In genomic region chr12:55389132-55390081, GRCm38 (mm10) we compare ENCODE assay signal across 9 mouse cellular contexts. TPM values are rescaled to one million over a fixed set of nuclear protein-coding genes. Genes with fewer than 3 reads are reported as not detected.
DNase-seq lines count a peak whose midpoint lies in the region; ATAC-seq and TF ChIP-seq lines count a peak whose summit lies in the region.
"Had no signal": no experiment of that assay in that cellular context is flagged by ENCODE, and none has a peak within 500 bp of the region (broad histone marks: within the 10 kb centered on the region; RNA-seq: fewer than 3 reads in every experiment).

No protein-coding gene starts in this region.

- ATAC-seq in kidney, embryonic 16.5 days (ENCODE audit: low FRiP score, low TSS enrichment) = no peak
- peak; percentile 43; the same call in 1 of the 2 replicates for ATAC-seq in G1E (ENCODE audit: extremely low read depth, insufficient number of reproducible peaks, low FRiP score, poor library complexity, severe bottlenecking)

- H3K27me3 ChIP-seq in kidney, adult 2 months (replicated peaks; ENCODE audit: control insufficient read depth, insufficient read depth, low read length) = no peaks in the 10 kb centered on the region
- no peaks in the 10 kb centered on the region for H3K27me3 ChIP-seq in kidney, embryonic 16.5 days (ENCODE audit: insufficient read depth, low read length)
- no peaks in the 10 kb centered on the region for H3K27me3 ChIP-seq in G1E (ENCODE audit: insufficient read depth, low read length)

- H3K36me3 ChIP-seq in kidney, adult 2 months (ENCODE audit: control insufficient read depth, insufficient read depth, low read length) = no peaks in the 10 kb centered on the region
- H3K36me3 ChIP-seq in kidney, embryonic 16.5 days (ENCODE audit: insufficient read depth, low read length) = no peaks in the 10 kb centered on the region
- H3K36me3 ChIP-seq in G1E (replicated peaks) = peaks cover 12% of the 10 kb centered on the region
- H3K36me3 ChIP-seq: liver, embryonic 13.5 days had no signal

- peak overlapping the region; percentile 6; the same call in 1 of the 2 replicates for H3K4me3 ChIP-seq in kidney, adult 2 months (ENCODE audit: insufficient read depth, low read depth, low read length)
- H3K4me3 ChIP-seq in kidney, embryonic 16.5 days (ENCODE audit: low read length) = no peak overlapping the region
- H3K4me3 ChIP-seq in G1E (ENCODE audit: low read depth, low read length) = peak overlapping the region; percentile 10; the same call in 1 of the 2 replicates
- H3K4me3 ChIP-seq: liver, embryonic 13.5 days had no signal

- 60% methylated on average over 17 of the region's 17 CpGs for WGBS in kidney, adult 2 months
- 64% methylated on average over 17 of the region's 17 CpGs for WGBS in kidney, embryonic 16.5 days

- DNase-seq in kidney, adult 2 months = peak; percentile 53
- peak; percentile 67 for DNase-seq in G1E (ENCODE audit: low spot score)
- peak; percentile 26 for DNase-seq in heart, postnatal 4 days
- DNase-seq in monocyte, adult 2 months (ENCODE audit: low read depth in 1 of 2, low spot score in 2 of 2) = peak; percentile 56 to 63
- no peak for DNase-seq in retina, postnatal 1 day
- no peak for DNase-seq in embryo, embryonic 10 days (ENCODE audit: low spot score)
- no peak for DNase-seq in right cerebral cortex, adult 2 months (ENCODE audit: low spot score in 2 of 2)

- no peak for TF ChIP-seq POLR2A in kidney, adult 2 months (IDR thresholded peaks at IDR 0.05; ENCODE audit: low read depth, low read length)

- H3K4me1 ChIP-seq in kidney, adult 2 months (ENCODE audit: control insufficient read depth, insufficient read depth, low read length) = no peaks in the 10 kb centered on the region
- 0 out of 2 replicates have a peak, but pooled peaks cover 5% of the 10 kb centered on the region for H3K4me1 ChIP-seq in kidney, embryonic 16.5 days (ENCODE audit: insufficient read depth, low read length)
- peaks cover 66% of the 10 kb centered on the region for H3K4me1 ChIP-seq in G1E (ENCODE audit: insufficient read depth, low read depth, low read length)

- no peak overlapping the region; the same call in 1 of the 2 replicates for H3K27ac ChIP-seq in kidney, adult 2 months (ENCODE audit: insufficient read depth, low read depth, low read length)
- H3K27ac ChIP-seq in kidney, embryonic 16.5 days (ENCODE audit: low read length) = no peak overlapping the region
- H3K27ac ChIP-seq: liver, embryonic 13.5 days had no signal

- H3K4me2 ChIP-seq in kidney, embryonic 16.5 days (replicated peaks; ENCODE audit: low read depth, low read length) = no peak overlapping the region
- H3K4me2 ChIP-seq: liver, embryonic 13.5 days had no signal

- no peak overlapping the region for H3K9ac ChIP-seq in kidney, embryonic 16.5 days (replicated peaks; ENCODE audit: low read length)
- H3K9ac ChIP-seq: liver, embryonic 13.5 days had no signal

- TF ChIP-seq CTCF in kidney, adult 2 months (conservative IDR thresholded peaks at IDR 0.05; ENCODE audit: insufficient read depth, insufficient read length, low read depth, low read length) = no peak
- TF ChIP-seq CTCF in G1E (IDR thresholded peaks at IDR 0.05; ENCODE audit: low read depth, low read length) = no peak

- H3K9me3 ChIP-seq in kidney, embryonic 16.5 days (ENCODE audit: low read length) = no peaks in the 10 kb centered on the region
- no peaks in the 10 kb centered on the region for H3K9me3 ChIP-seq in G1E (replicated peaks)
- H3K9me3 ChIP-seq: liver, embryonic 13.5 days had no signal

RNA-seq across cellular contexts. Expression of gene Psma6, which starts 5.4 kb away (rescaled TPM):
- polyA plus RNA-seq in kidney, adult 2 months (2012; rRNA removed) = 48.5 and 80.2 TPM in 2 replicates
- 409 and 418 TPM in 2 replicates for polyA plus RNA-seq in kidney, embryonic 16.5 days (2015; fragmentation: Nextera tagmentation; extraction: Ambion mirVana)
- total RNA-seq in G1E (2014; fragmentation: Nextera tagmentation) (174 and 191 TPM in 2 replicates), G1E (2017) (518 and 536 TPM in 2 replicates)
- 26.6 and 37.1 TPM in 2 replicates for polyA plus RNA-seq in G1E (2012)
- total RNA-seq in heart, postnatal 4 days (2021) = 100 to 1,000 TPM; 192 to 195 TPM

Comparison
In these comparisons a context has a peak if more than half of its experiments do, and no peak if none do; other contexts are left out.
1. DNase-seq: peak in kidney, adult 2 months (single experiment), G1E (single experiment), heart, postnatal 4 days (single experiment) and monocyte, adult 2 months (2 of 2); none in retina, postnatal 1 day (single experiment), embryo, embryonic 10 days (single experiment) and right cerebral cortex, adult 2 months (0 of 2).